Mouse (Mus musculus) limb, embryonic 14.5 days (tissue): ENCODE data around the gene Mypop. TPM values are rescaled to one million over a fixed set of nuclear protein-coding genes. Genes with fewer than 3 reads are reported as not detected.

ENCODE experiments used
- ATAC-seq: fragments of 200-750 bp; cut with Nextera tagmentation; 2 replicates; pipeline ENCODE4 v1.8.0; 2017; ENCODE audit warnings: low read depth, moderate number of reproducible peaks, moderate TSS enrichment; ENCODE audit not compliant: low FRiP score
- DNase-seq: peaks from one replicate; pipeline ENCODE4 v3.0.0-alpha.2; 2015; ENCODE audit warnings: low spot score
- H3K27ac ChIP-seq: fragments of 300-500 bp; sonication (generic); replicated peaks from 2 replicates; pipeline ENCODE4 v1.5.1; 2014; ENCODE audit warnings: low read depth, mild to moderate bottlenecking, low read length, moderate library complexity, mixed read lengths
- H3K27me3 ChIP-seq: fragments of 300-500 bp; sonication (generic); 2 replicates; pipeline ENCODE4 v1.6.1; 2014; ENCODE audit warnings: low read length, mixed read lengths; ENCODE audit not compliant: control insufficient read depth, insufficient read depth
- H3K36me3 ChIP-seq: fragments of 300-500 bp; sonication (generic); 2 replicates; pipeline ENCODE4 v1.6.1; 2014; ENCODE audit warnings: mild to moderate bottlenecking, low read length, moderate library complexity, mixed read lengths; ENCODE audit not compliant: control insufficient read depth, insufficient read depth
- H3K4me1 ChIP-seq: fragments of 300-500 bp; sonication (generic); 2 replicates; pipeline ENCODE4 v1.6.1; 2014; ENCODE audit warnings: antibody characterized with exemption, low read length, mixed read lengths; ENCODE audit not compliant: control insufficient read depth, insufficient read depth
- H3K4me2 ChIP-seq: fragments of 300-500 bp; sonication (generic); replicated peaks from 2 replicates; pipeline ENCODE4 v1.6.1; 2014; ENCODE audit warnings: low read depth, mild to moderate bottlenecking, low read length, moderate library complexity; ENCODE audit not compliant: severe bottlenecking
- H3K4me3 ChIP-seq: fragments of 300-500 bp; sonication (generic); replicated peaks from 2 replicates; pipeline ENCODE4 v1.5.1; 2014; ENCODE audit warnings: low read length
- H3K9ac ChIP-seq: fragments of 300-500 bp; sonication (generic); 2 replicates; pipeline ENCODE4 v1.6.1; 2014; ENCODE audit warnings: mild to moderate bottlenecking, low read depth, low read length, moderate library complexity; ENCODE audit not compliant: severe bottlenecking
- H3K9me3 ChIP-seq: fragments of 300-500 bp; sonication (generic); 2 replicates; pipeline ENCODE4 v1.6.1; 2016; ENCODE audit warnings: low read length; ENCODE audit not compliant: control insufficient read depth
- POLR2A ChIP-seq: fragments of 200-500 bp; IDR thresholded peaks from 2 replicates; pipeline ENCODE4 v1.8.0; 2012; ENCODE audit warnings: inconsistent platforms, mild to moderate bottlenecking, moderate library complexity, borderline replicate concordance; ENCODE audit not compliant: insufficient read depth, insufficient read length; ENCODE audit errors: extremely low read depth
- WGBS: fragments of 180-500 bp; shearing (Covaris S2); extraction: QIAGEN DNeasy Blood & Tissue Kit; methylation state at CpG from one replicate; pipeline ENCODE4 v1.1.7; 2014; 5-methylcytosine and 5-hydroxymethylcytosine counted together
- polyA plus RNA-seq, 2 experiments: library from polyadenylated mRNA; depleted of rRNA in 1 of 2; stranded (reverse) in 1 of 2; unstranded in 1 of 2; fragments of >200 nt; fragmentation: Nextera tagmentation in 1 of 2; extraction: Ambion mirVana in 1 of 2; gene quantifications; 2 replicates each; pipeline versions ENCODE4 v1.2.1 to v1.2.3; 2012 to 2014

The Mypop gene
- polyA plus RNA-seq, 2 experiments: 5.7 to 13.6 TPM

- Histone ChIP-seq H3K4me1 (no peaks in the 10 kb centered on the region), H3K4me3 (no peak overlapping the region), H3K4me2 (no peak overlapping the region), H3K36me3 (no peaks in the 10 kb centered on the region), H3K9ac (no peak overlapping the region), H3K27me3 (no peaks in the 10 kb centered on the region; the same call in 1 of the 2 replicates), H3K27ac (no peak overlapping the region), H3K9me3 (no peaks in the 10 kb centered on the region)
- 89% methylated on average over 3 of the region's 3 CpGs for WGBS
- ATAC-seq: no peak
- no peak for TF ChIP-seq POLR2A
- DNase-seq: no peak
Observed at GRCm38 (mm10) chr7:18970956-18971355, 20.1 kb upstream of the Mypop start.

- Histone ChIP-seq H3K36me3 (no peaks in the 10 kb centered on the region), H3K4me2 (no peak overlapping the region), H3K9me3 (no peaks in the 10 kb centered on the region), H3K27me3 (no peaks in the 10 kb centered on the region), H3K4me3 (no peak overlapping the region), H3K4me1 (no peaks in the 10 kb centered on the region), H3K27ac (no peak overlapping the region), H3K9ac (no peak overlapping the region)
- WGBS: 86% methylated on average over 9 of the region's 9 CpGs
- ATAC-seq (no peak), DNase-seq (no peak)
- TF ChIP-seq POLR2A: no peak
Observed at GRCm38 (mm10) chr7:18978381-18978780, 12.7 kb upstream of the Mypop start.

GRCm38 (mm10) chr7:18986503-18986902, 4.5 kb upstream of the Mypop start:
- 79% methylated on average over 2 of the region's 2 CpGs for WGBS
- ATAC-seq (no peak), DNase-seq (no peak)
- no peaks in the 10 kb centered on the region for H3K36me3 ChIP-seq
- no peak overlapping the region for H3K4me2 ChIP-seq
- no peaks in the 10 kb centered on the region for H3K9me3 ChIP-seq
- peaks cover 3% of the 10 kb centered on the region; the same call in 1 of the 2 replicates for H3K4me1 ChIP-seq
- 0 out of 2 replicates have a peak, but pooled peaks cover under 1% of the 10 kb centered on the region for H3K27me3 ChIP-seq
- no peak overlapping the region for H3K4me3 ChIP-seq
- TF ChIP-seq POLR2A: no peak
- H3K9ac ChIP-seq: no peak overlapping the region
- H3K27ac ChIP-seq: no peak overlapping the region

GRCm38 (mm10) chr7:18987100-18987499, 3.9 kb upstream of the Mypop start, which contains the start of gene Nanos2:
TSS of gene Nanos2 (plus strand) at chr7:18987400.
- no peak for DNase-seq
- H3K36me3 ChIP-seq: no peaks in the 10 kb centered on the region
- H3K9ac ChIP-seq: no peak within 1 kb of the TSS
- H3K4me2 ChIP-seq: no peak within 1 kb of the TSS
- WGBS: 58% methylated on average over 2 of the region's 2 CpGs
- TF ChIP-seq POLR2A: no peak
- no peak within 1 kb of the TSS for H3K4me3 ChIP-seq
- H3K4me1 ChIP-seq: peaks cover 3% of the 10 kb centered on the region; the same call in 1 of the 2 replicates
- no peak for ATAC-seq
- no peaks in the 10 kb centered on the region for H3K9me3 ChIP-seq
- H3K27me3 ChIP-seq: peaks cover 7% of the 10 kb centered on the region
- no peak within 1 kb of the TSS for H3K27ac ChIP-seq

GRCm38 (mm10) chr7:18987747-18988146, 3.3 kb upstream of the Mypop start:
- WGBS: 69% methylated on average over 13 of the region's 13 CpGs

GRCm38 (mm10) chr7:18988780-18989179, 2.3 kb upstream of the Mypop start:
- TF ChIP-seq POLR2A: no peak
- DNase-seq: no peak
- no peak overlapping the region for H3K9ac ChIP-seq
- no peaks in the 10 kb centered on the region for H3K36me3 ChIP-seq
- H3K4me1 ChIP-seq: peaks cover 10% of the 10 kb centered on the region
- no peak overlapping the region for H3K27ac ChIP-seq
- no peak overlapping the region for H3K4me3 ChIP-seq
- peaks cover 16% of the 10 kb centered on the region for H3K27me3 ChIP-seq
- WGBS: 73% methylated on average over 6 of the region's 6 CpGs
- no peak for ATAC-seq
- H3K4me2 ChIP-seq: no peak overlapping the region
- no peaks in the 10 kb centered on the region for H3K9me3 ChIP-seq

More at GRCm38 (mm10) chr7:18987747-18988146, 3.3 kb upstream of the Mypop start:
- H3K4me3 ChIP-seq: no peak overlapping the region
- no peak overlapping the region for H3K4me2 ChIP-seq
- TF ChIP-seq POLR2A: no peak
- no peaks in the 10 kb centered on the region for H3K36me3 ChIP-seq
- no peak for ATAC-seq
- no peaks in the 10 kb centered on the region for H3K9me3 ChIP-seq
- DNase-seq: no peak
- no peak overlapping the region for H3K27ac ChIP-seq
- H3K9ac ChIP-seq: no peak overlapping the region
- peaks cover 9% of the 10 kb centered on the region for H3K4me1 ChIP-seq
- peaks cover 13% of the 10 kb centered on the region for H3K27me3 ChIP-seq
